Mouse (Mus musculus): Measurements from ENCODE around the gene Tmem262. TPM values are rescaled to one million over a fixed set of nuclear protein-coding genes. Genes with fewer than 3 reads are reported as not detected.

The Tmem262 gene
- total RNA-seq, 2 experiments from 2014 or later = not detected

DNA sequence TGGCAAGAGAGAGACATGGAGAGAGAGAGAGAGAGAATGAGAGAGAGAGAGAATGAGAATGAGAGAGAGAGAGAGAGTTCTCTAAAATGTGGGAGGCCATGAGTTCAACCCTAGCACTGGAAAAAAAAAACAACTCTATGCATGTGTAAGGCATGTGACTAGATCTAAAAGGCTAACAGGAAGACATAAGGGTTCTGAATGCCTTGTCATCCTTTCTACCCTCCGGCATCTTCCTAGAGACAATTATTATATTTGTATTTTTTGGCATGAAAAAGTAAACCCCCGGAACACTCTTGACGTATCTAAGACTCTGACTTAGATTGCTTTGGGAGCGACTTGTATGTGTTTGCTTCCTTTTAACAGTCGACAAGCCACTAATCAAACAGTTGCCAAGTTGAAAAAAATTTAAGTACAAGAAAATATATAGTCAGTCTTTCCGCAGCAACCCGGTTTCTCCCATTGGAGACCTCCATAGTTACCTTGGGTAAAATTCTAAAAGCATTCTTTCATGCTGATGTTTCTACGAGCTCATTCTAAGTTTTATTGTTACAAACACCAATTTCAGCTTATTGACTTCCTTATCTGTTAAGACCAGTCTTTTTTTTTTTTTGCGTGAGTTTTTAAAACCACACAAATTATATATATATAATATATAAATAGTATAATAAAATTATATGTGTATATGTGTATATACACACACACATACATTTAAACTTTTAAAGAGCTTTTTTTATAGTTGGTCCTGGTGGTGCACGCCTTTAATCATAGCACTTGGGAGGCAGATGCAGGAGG, 47.2 kb downstream of the Tmem262 start:
- intact Hi-C loops (cut with DNase I) = loop anchor here (5.0 kb wide), 1 partner anchor 115 kb away; the partner anchor contains the start of gene Atg2a
- DNase-seq (ENCODE audit: low spot score in 2 of 2) = no peak

DNA sequence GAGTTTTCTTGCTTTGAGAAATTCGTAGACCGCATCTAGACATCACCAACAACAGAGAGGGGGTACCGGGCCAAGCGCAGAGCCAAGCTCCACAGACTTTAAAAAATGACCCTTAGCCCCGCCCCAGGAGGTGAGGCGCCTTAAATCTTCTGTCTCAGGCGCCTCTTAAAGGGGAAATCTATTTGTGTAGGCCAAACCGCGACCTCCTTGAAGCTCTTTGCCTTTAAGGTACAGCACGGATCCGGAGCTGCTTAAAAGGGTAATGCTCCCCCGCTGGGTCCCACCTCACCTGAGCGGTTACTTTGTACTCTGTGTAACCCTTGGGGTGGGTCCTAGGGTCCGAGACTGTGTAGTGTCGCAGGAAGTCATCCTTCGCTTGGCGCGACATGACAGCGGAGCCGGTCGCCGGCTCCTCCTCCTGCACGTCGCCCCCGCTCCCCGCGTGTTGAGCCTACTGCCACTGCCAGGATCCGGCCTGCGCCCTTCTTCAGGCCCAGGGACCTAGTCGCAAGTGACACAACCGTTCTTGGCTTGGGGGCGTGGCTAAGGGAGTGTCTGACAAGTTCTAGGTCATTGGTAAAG, 48.0 kb downstream of the Tmem262 start, which contains the start of gene Snx15:
Gene Snx15 (minus strand): TSS at position 545 of the 582 bp plus-strand sequence.
- DNase-seq (ENCODE audit: low spot score in 2 of 2) = peak; percentile 95
- intact Hi-C loops (cut with DNase I) = loop anchor here (5.0 kb wide), 1 partner anchor 114 kb away; the partner anchor contains the start of gene Atg2a

Small RNAs within 50 kb of the gene (microRNA-seq; reads per million reads assigned to microRNA genes)
- gene Mir6988 = 2.8 reads per million, percentile 5 among the genes with 10 or more reads in this experiment

Other genes with a start within 250 kb of the Tmem262 start
- 10 to 100 TPM; 11.6 to 13.3 TPM for gene Frmd8, start 204.8 kb upstream of the Tmem262 start, total RNA-seq (2021)
- gene Slc25a45, start 202.2 kb upstream of the Tmem262 start, total RNA-seq (2021) = 1 to 10 TPM; 3.0 to 4.1 TPM
- 1 to 10 TPM; 4.3 to 4.5 TPM for gene Tigd3, start 185.9 kb upstream of the Tmem262 start, total RNA-seq (2021)
- gene Dpf2, start 167.0 kb upstream of the Tmem262 start, total RNA-seq (2021) = 10 to 100 TPM; 77.5 to 96.5 TPM
- 1 to 10 TPM; 5.5 to 8.3 TPM for gene Cdc42ep2, start 155.2 kb upstream of the Tmem262 start, total RNA-seq (2021)
- 1 to 10 TPM; 4.6 to 5.5 TPM for gene Pola2, start 115.8 kb upstream of the Tmem262 start, total RNA-seq (2021)
- not detected for gene Slc22a20, start 93.9 kb upstream of the Tmem262 start, total RNA-seq (2021)
- gene Capn1, start 64.1 kb upstream of the Tmem262 start, total RNA-seq (2021) = 10 to 100 TPM; 19.6 to 20.9 TPM
- gene Syvn1, start 33.5 kb upstream of the Tmem262 start, total RNA-seq (2021) = 10 to 100 TPM; 40.8 to 51.8 TPM
- gene Mrpl49, start 22.2 kb upstream of the Tmem262 start, total RNA-seq (2021) = 10 to 100 TPM; 40.5 to 45.1 TPM
- 100 to 1,000 TPM; 637 to 694 TPM for gene Fau, start 22.2 kb upstream of the Tmem262 start, total RNA-seq (2021)
- gene Znhit2, start 18.8 kb upstream of the Tmem262 start, total RNA-seq (2021) = 10 to 100 TPM; 35.5 to 40.7 TPM
- gene Tm7sf2, start 11.7 kb upstream of the Tmem262 start, total RNA-seq (2021) = 10 to 100 TPM; 28.2 to 29.1 TPM
- gene Vps51, start 2.8 kb upstream of the Tmem262 start, total RNA-seq (2021) = 10 to 100 TPM; 83.9 to 87.0 TPM
- gene Gm28374, start 2.2 kb downstream of the Tmem262 start, total RNA-seq (2021) = under 1 TPM; 0.72 to 0.84 TPM
- 10 to 100 TPM; 36.9 to 41.3 TPM for gene Zfpl1, start 4.9 kb downstream of the Tmem262 start, total RNA-seq (2021)
- not detected for gene Cdca5, start 5.0 kb downstream of the Tmem262 start, total RNA-seq (2021)
- gene AC131692.1, start 14.4 kb downstream of the Tmem262 start, total RNA-seq (2021) = not detected
- under 1 TPM in 1 of 2 experiments, not detected in 1; 0.20 TPM for gene Naaladl1, start 25.7 kb downstream of the Tmem262 start, total RNA-seq (2021)
- 10 to 100 TPM; 18.3 to 27.5 TPM for gene Sac3d1, start 38.6 kb downstream of the Tmem262 start, total RNA-seq (2021)
- gene Snx15, start 48.3 kb downstream of the Tmem262 start, total RNA-seq (2021) = 10 to 100 TPM; 43.7 to 43.8 TPM
- under 1 TPM; 0.30 to 0.72 TPM for gene Batf2, start 61.0 kb downstream of the Tmem262 start, total RNA-seq (2021)
- 10 to 100 TPM; 73.3 to 87.5 TPM for gene Arl2, start 61.5 kb downstream of the Tmem262 start, total RNA-seq (2021)
- gene Majin, start 104.4 kb downstream of the Tmem262 start, total RNA-seq (2021) = under 1 TPM in 1 of 2 experiments, not detected in 1; 0.32 TPM
- not detected for gene Gpha2, start 146.3 kb downstream of the Tmem262 start, total RNA-seq (2021)
- 100 to 1,000 TPM; 160 to 173 TPM for gene Ppp2r5b, start 155.8 kb downstream of the Tmem262 start, total RNA-seq (2021)
- 10 to 100 TPM; 32.3 to 39.4 TPM for gene Atg2a, start 161.6 kb downstream of the Tmem262 start, total RNA-seq (2021)
- gene Ehd1, start 196.7 kb downstream of the Tmem262 start, total RNA-seq (2021) = 10 to 100 TPM; 38.2 to 42.2 TPM
- gene Cdc42bpg, start 226.4 kb downstream of the Tmem262 start, total RNA-seq (2021) = 1 to 10 TPM; 3.3 to 3.4 TPM

Measured in left cerebral cortex, postnatal 36 days (tissue).